Mouse (Mus musculus) urinary bladder, postnatal 36 days (tissue): Measurements from ENCODE around the gene Tnrc6c.

ENCODE experiments used
- DNase-seq, 2 experiments: peaks; one replicate each; pipeline ENCODE4 v3.0.0; 2022; ENCODE audit warnings: low spot score in 2 of 2, mixed read lengths in 1 of 2

The Tnrc6c gene

DNA sequence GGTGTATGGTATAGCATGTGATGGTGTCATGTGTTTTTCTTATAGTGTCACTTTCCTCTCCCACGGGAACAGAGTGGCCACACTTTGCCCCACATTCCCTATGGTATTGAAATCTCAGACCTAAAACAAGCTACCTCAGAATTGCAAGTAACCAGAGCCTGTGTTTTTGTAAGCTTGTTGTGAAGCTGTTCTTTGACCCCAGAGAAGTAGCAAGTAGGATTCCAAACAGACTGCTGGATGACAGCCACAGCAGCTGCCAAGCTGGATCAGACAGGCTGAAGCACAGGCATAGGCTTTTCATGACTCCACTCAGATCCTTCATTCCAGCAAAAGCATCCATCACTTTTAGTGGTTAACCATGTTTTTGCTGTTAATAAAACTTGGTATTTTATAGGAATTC is 74.8 kb downstream of the Tnrc6c start:
- DNase-seq, result no peak

DNA sequence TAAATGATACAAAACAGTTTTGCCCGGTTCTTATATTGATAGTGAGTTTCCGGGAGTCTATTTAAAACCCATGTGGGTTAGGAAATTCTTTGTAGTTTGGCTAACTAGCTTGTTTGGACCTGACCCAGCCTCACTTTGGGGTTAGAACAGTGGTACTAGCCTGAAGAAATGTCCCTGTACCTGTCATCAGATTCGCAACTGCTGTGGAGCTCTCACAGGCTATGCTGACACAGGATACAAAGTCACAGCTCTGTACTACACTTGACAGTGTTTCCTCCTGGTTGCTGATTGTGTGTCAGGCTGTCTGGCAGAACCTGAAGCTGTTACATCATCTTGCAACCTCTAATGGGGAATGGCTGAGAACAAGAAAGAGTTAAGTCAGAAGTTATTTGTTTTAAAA is 75.3 kb downstream of the Tnrc6c start:
- DNase-seq, result no peak

DNA sequence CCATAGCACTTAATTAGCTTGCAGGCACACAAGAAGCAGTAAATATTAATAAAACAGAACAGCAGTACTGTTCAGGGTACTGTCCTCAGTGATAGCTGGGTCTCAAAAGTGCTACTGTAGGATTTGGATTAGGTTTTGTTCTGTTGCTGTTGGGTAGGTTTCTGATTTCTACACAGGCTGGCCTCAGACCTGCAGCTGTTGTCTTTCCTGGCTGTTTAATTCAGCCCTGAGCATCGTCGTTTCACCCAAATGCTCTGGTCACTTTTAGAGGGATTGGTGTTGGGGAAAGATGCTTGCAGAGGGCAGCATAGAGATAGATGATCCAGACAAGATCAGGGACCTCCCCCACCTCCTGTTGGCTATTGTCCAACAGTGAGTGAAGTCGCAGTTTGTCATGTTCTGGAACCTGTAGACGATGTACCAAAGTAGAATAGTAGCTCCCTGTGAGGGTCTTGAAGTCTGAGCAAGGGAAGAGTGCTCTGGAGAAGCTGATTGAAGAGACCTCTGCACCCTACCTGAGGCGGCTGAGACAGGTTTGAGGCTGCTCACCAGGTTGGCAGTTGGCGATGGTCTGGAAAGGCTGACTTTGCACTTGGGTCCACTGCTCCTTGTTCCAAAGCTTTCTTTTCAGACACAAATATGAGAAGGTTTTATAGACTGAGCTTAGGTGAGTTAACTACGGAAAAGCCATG is 75.9 kb downstream of the Tnrc6c start:
- no peak for DNase-seq

DNA sequence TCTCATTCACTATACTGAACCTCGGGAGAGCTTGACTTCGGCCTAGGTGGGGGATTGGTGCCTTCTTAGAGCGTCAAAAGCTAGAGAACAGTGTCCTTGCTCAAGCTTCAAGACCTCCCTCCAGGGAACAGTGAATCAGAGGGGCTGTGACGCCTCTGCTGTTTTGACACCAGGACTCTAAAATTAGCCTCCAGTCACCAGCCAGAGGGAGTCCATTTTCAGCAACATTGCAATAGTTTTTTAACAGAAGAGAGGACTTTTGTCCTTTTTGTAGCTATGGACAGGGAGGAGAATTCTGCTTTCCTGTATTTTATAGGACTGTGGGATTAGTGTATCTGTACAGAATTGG is 76.4 kb downstream of the Tnrc6c start:
- DNase-seq, result no peak

DNA sequence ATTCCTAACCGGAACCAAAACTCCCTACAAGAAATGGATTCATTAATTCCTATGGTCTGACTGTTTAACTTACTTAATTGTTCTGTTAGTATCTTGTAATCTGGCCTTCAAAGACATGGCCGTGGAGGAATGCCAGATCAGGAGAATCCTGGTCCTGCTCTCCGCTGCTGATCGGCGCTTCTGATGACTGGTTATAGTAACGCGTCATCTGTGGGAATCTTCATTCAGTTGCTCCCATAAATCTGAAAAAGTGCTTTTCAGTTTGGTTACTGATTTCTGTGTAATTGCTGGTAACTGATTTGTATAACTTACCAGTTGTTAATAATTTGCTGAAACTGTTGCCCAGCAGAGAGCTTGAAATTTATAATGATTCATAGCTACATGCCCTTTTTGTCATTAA is 77.4 kb downstream of the Tnrc6c start:
- no peak for DNase-seq

DNA sequence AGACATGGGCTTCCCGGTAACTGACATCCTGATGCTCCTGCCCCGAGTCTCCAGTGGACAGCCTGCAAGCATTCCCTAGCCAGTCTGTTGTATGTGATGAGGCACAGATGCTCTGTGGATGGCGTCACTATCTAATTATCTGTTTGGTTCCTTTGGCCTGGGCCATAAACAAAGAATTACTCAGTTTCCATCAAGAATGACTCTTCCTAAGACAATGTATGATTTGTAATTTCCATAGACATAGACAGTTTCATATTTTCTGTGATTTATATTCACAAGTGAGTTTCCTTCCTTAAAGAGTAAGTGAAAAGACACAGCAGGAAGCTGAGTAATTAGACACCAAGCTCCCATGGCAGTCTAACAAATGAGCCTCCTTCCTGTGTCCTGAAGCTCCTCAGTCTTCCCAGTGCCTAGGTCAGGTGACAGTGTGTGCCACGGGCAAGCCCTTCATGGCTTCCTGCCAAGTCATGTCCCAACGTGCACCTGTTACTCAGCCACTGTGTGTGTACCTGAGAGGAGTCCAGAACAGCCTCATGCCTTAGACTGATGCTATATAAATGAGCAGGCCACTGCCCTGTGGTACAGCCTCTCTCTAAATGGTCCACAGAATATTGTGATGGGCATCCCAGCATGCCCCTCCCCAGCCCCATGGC is 82.1 kb downstream of the Tnrc6c start:
- DNase-seq, result peak; percentile 56 to 69

DNA sequence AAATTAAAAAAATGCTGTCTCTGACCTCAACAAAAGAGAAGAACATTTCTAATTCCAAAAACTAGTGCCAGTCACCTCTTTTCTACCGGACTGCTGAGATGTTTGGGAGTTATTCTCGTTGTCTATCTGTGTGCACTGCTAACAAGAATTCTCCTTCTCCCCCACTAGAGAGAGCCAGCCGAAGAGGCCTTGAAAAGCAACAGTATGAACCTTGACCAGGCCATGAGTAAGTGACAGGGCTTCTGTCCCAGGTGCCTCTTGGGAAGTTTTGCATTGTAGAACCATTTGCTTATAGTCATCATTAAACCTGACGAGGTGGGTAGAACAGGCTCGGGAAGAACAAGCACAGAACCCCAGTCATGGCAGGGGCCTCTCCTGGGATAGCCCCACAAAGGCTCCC is 84.0 kb downstream of the Tnrc6c start:
- DNase-seq, result no peak

DNA sequence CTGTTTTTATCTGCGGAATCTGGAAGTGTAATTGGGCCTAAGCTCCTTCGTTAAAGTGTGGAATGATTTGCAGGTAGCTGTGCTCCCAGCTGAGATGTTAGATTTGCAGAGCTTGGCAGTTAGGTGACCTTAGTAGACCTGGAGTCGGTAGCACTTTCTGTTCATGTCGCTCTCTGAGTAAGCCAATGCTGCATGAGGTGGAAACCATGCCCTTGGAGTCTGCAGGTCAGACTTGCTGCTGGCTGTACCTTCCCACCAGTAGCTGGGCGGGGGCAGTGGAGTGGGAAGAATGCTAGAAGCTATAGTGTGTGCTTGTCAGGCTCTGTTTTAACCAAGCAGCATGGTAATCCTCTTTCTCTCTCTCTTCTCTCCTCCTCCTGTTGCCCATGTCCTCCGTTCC is 87.0 kb downstream of the Tnrc6c start:
- DNase-seq, result no peak

DNA sequence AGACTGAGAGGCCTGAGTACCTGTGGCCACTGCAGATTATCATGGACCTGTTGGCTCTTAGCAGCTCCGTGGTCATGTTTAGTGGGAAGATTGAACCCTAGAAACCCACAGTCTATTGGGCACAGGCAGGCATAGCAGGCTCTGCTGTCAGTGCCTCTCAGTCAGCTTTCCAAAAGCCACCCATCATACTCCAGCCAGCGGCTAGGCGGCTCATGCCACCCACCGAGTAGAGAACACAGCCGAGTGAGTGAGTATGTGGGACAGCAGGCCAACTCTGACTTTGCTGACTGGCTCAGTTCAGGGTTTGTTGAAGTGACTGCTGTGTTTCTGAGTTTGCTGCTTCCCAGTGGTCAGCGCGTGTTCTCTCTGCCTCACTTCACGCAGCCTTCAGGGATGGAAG is 88.2 kb downstream of the Tnrc6c start:
- DNase-seq, result no peak

DNA sequence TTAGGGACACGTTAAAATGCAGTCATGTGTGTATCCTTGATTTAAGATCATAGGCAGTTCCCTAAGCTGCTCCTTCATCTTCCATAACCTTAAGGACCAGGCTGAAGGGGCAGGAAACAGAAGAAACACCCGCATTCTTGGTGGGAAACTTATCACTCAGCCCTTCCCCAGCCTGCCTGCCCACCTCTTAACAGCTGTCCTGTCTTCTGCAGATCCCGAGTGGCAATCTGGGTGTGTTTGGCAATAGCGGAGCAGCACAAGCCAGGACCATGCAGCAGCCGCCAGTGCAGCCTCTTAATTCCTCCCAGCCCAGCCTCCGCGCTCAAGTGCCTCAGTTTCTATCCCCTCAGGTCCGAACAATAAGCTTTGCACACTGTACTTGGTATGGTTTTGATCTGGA is 88.6 kb downstream of the Tnrc6c start:
- no peak for DNase-seq

DNA sequence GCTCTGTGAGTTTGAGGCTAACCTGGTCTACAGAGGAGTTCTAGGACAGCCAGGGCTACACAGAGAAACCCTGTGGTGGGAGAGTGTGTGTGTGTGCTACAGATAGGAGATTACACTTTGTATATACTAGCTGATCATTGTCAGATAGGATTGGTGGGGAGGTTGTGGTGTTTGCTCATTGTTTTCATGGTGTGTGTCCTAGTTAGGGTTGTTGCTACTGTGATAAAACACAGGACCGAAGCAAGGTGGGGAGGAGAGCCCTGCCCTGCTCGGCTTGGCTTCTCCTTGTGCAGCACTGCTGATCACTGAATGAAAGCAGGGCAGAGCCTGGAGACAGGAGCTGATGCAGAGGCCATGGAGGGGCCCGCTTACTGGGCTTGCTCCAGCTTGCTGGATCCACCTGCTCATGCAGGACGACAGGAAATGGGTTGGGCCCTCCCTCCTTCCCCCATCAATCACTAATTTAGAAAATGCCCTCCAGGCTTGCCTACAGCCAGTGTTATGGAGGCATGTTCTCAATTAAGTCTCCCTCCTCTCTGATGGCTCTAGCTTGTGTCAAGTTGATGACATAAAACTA is 89.5 kb downstream of the Tnrc6c start:
- DNase-seq, result peak in 1 of 2 experiments; percentile 46

DNA sequence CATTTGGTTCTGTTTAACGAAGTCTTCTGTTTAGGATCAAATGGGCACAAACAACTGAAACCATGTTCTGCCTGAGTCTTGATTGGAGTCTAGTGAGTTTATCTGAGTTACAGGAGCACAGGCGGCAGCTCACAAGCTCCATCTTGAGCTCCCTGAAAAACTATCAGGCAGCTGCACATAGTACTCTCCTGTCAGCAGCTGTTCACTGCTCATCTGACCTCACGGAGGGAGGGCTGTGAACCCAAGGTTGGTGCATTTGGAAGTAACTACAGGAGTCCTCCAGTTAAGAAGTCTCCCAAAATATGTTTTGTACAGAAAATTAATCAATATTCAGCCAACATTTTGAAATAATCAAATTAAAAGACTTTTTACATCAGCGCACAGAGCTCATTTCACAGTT is 94.5 kb downstream of the Tnrc6c start:
- no peak for DNase-seq

DNA sequence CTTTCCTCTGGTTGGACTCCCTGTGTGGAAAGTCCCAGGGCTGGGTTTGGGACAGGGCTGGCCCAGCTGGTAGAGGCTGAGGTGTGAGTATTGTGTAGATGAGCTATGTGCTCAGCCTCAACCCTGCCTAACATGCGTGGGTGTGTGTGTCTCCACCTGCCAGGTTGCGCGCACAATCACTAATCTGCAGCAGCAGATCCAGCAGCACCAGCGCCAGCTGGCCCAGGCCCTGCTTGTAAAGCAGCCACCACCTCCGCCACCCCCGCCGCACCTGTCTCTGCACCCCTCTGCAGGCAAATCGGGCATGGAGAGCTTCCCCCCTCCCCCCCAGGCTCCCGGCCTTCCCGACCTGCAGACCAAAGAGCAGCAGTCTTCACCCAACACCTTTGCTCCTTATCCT is 95.3 kb downstream of the Tnrc6c start:
- no peak for DNase-seq

DNA sequence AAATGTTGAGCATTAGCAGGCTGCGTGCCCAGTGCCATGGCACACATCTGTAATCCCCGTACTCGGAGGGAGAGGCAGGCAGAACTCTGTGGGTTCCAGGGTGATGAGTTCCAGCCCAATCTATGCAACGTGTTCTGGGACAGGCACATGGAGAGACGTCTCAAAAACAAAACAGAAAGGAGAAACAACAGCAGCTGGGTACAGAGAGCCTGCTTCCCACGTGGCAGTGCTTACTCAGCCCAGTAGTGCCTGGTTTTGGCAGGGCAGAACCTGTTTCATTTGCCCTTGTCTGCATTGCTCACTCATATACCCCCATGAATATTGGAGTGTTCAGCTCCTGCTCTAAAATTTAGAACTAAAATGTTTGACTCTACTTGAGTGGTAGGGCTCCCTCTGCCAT is 97.5 kb downstream of the Tnrc6c start:
- DNase-seq, result no peak

DNA sequence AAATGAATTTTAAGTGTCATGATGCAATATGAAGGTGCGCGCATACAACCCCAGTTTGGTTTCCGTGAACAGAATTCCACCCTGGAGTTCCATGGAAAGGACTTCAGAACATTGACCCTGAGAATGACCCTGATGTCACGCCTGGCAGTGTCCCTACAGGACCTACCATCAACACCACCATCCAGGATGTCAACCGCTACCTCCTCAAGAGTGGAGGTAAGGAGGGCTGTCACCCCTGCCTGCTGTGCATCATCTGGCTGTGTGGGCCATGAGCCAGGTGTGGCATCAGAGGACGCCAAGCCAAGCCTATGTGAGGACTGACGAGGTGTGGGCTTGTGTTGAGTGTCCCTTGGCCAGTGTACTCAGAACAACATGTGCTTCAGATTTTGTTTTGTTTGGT is 101.8 kb downstream of the Tnrc6c start:
- no peak for DNase-seq

DNA sequence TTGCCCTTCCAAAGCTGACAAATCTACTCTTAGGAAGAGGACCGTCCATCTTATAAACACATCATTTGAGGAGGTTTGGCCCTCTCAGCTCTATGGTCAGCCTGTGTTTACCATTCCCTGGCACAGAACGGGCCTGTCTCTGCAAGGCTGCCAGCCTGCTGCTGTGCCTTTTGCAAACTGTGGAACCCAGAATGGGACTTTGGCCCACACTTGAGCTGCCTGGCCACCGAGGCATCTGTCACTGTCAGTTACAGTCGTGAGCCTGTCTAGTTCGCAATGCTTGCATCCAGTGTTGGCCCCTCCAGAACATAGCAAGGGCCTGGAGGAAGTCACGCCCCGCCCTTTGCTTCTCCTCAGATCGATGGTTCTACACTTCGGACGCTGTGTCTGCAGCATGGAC is 105.2 kb downstream of the Tnrc6c start:
- no peak for DNase-seq

DNA sequence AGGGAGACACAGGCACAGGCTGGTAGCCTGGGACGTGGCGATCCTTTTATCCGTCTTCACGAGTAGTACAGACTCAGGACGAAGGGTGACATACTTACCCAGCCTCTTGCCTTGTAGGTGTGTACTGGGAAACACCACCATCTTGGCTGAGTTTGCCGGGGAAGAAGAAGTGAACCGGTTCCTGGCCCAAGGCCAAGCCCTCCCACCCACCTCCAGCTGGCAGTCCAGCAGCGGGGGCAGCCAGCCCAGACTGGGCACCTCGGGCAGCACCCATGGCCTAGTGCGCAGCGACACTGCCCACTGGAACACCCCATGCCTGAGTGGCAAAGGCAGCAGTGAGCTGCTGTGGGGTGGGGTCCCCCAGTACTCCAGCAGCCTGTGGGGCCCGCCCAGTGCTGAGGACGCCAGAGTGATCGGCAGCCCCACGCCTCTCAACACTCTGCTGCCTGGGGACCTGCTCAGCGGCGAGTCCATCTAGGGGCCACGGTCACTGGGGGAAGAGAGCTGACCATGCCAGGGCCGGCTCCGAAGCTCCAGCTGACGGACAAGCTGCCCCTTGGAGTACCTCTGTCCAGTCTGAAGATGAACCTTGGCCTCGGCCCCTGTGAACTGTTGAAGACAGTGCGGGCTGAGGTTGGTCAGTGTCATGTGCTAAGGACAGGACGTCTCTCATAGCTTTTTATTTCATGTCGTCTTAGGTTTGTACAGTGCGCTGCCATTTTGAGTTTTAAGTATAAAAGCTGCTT is 106.5 kb downstream of the Tnrc6c start:
- DNase-seq, result no peak

DNA sequence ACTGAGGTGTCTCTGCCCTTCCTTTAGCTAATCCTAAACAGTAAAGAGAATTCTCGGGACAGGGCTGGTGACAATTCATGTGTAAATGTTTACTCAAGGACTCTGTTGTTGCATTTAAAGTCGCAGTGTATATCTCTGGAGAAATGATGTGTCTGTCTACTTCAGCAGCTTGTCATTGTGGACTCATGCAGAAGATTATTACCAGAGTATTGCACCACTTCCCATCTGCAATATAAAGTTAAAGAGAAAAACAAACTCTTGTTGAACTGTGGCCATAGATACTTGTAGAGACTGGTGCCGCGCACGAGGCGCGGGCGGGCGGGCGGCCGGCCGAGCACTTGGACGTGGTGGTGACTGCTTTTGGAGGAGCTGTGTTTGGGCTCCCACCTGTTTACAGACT is 107.7 kb downstream of the Tnrc6c start:
- DNase-seq, result no peak

DNA sequence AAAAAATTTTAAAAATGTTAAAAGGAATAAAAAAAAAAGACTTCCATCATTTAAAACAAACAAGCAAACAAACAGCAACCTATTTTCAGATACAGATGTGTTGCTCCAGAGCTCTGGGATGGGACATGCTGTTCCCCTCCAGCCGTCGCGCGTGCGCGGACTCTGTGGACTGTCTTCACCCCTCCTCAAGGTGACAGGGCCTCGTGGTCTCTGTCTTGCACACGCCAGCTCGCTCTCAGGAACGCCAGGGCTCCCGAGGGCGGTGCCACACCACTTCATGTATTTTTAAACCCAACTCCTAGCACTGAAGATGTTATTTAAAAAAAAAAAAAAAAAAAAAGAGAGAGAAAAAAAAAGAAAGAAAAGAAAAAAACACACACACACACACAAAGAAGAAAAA is 108.2 kb downstream of the Tnrc6c start:
- DNase-seq, result no peak

DNA sequence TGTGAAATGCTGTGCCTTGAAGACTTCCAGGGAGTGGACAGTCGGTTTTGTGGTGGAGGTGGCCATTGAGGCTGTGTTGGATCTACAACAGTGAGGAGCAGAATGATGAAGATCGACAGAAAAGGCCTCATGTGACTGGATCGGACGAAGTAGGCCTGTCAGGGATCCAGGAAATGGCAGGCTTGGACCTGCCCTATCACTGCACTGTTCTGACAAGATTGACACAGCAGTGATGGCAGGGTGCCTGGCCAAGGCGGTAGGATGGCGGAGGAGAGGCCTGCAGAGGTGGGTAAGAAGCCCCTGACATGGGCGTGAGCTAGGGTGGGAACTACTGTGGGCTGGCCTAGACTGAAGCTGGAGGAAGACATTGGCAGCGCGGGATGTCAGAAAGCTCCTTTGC is 110.2 kb downstream of the Tnrc6c start:
- peak in 1 of 2 experiments; percentile 31 for DNase-seq

DNA sequence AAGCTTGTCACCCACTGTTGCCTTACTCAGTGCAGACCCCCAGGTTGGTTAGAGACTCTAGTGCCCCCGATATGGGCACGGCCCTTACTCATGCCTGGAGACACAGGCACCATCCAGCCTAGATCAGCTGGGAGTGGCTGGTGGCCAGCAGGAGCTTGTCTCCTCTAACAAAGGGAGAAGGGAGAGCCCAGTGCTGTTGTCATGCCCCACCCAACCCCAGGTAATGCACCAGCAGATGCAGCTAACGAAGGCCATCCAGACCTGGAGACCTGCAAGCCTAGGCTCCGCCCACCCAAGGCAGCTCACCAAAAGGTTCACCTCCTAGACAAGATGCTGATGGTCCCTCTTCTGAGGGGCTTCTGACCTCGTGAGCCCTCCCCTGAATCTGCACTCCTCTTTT is 111.3 kb downstream of the Tnrc6c start:
- DNase-seq, result no peak

DNA sequence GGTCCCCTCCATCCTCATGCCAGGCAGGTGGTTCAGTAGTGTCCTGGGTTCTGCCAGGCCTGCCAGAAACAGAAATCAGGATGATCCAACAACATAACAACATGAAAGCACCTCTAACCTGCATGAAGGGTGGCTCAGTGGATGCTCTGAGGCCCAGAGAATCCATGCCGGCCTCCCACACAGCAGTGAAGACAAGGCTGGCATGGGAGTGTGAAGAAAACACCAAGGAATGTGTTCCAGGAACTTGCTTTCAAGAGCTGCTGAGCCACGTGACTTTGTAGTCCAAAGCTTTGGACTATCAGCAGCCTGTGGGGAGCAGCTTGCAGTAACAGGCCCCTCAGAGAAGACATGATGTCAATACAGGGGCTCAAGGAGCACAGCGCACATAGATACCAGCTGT is 112.2 kb downstream of the Tnrc6c start:
- DNase-seq, result no peak
